Mouse (Mus musculus) cerebellum, adult 2 months (tissue): ENCODE data around the gene Olfr701.

Experiments used
- CTCF ChIP-seq: fragments of 200-500 bp; IDR thresholded peaks from 2 replicates; pipeline ENCODE4 v1.5.1; 2011; ENCODE audit warnings: low read depth, mild to moderate bottlenecking, control low read depth, low read length, moderate library complexity, borderline replicate concordance; ENCODE audit not compliant: insufficient read depth
- POLR2A ChIP-seq: fragments of 200-500 bp; IDR thresholded peaks from 2 replicates; pipeline ENCODE4 v1.6.1; 2011; ENCODE audit warnings: low read length, control low read depth, borderline replicate concordance; ENCODE audit not compliant: insufficient read depth

- no peak for TF ChIP-seq CTCF
- TF ChIP-seq POLR2A, result no peak
These were observed 1.8 kb downstream of the Olfr701 start for GRCm38 (mm10) chr7:106815775-106816174.
